Mouse (Mus musculus) forebrain, embryonic 16.5 days (tissue): ENCODE measurements around the gene Klhl5. TPM values are rescaled to one million over a fixed set of nuclear protein-coding genes. Genes with fewer than 3 reads are reported as not detected.
A peak's percentile ranks its signal among the peaks of the same experiment; 100 is the strongest.

Source experiments
- ATAC-seq: fragments of 200-750 bp; cut with Nextera tagmentation; 2 replicates; pipeline ENCODE4 v1.8.0; 2017; ENCODE audit warnings: mild to moderate bottlenecking, moderate library complexity
- H3K27ac ChIP-seq: fragments of 300-500 bp; sonication (generic); 2 replicates; pipeline ENCODE4 v1.5.1; 2014; ENCODE audit warnings: low read length, control low read depth
- H3K27me3 ChIP-seq: fragments of 300-500 bp; sonication (generic); replicated peaks from 2 replicates; pipeline ENCODE4 v1.6.1; 2014; ENCODE audit warnings: low read length; ENCODE audit not compliant: control insufficient read depth, insufficient read depth
- H3K36me3 ChIP-seq: fragments of 300-500 bp; sonication (generic); 2 replicates; pipeline ENCODE4 v1.6.1; 2014; ENCODE audit not compliant: control insufficient read depth, insufficient read depth
- H3K4me1 ChIP-seq: fragments of 300-500 bp; sonication (generic); replicated peaks from 2 replicates; pipeline ENCODE4 v1.6.1; 2014; ENCODE audit warnings: low read length; ENCODE audit not compliant: control insufficient read depth, insufficient read depth
- H3K4me2 ChIP-seq: fragments of 300-500 bp; sonication (generic); 2 replicates; pipeline ENCODE4 v1.6.1; 2014; ENCODE audit warnings: mild to moderate bottlenecking, low read length, control low read depth
- H3K4me3 ChIP-seq: fragments of 300-500 bp; sonication (generic); replicated peaks from 2 replicates; pipeline ENCODE4 v1.5.1; 2014; ENCODE audit warnings: mild to moderate bottlenecking, low read length, control low read depth
- H3K9ac ChIP-seq: fragments of 300-500 bp; sonication (generic); replicated peaks from 2 replicates; pipeline ENCODE4 v1.6.1; 2014; ENCODE audit warnings: low read depth, low read length, control low read depth
- H3K9me3 ChIP-seq: fragments of 300-500 bp; sonication (generic); 2 replicates; pipeline ENCODE4 v1.6.1; 2016; ENCODE audit warnings: low read length; ENCODE audit not compliant: control insufficient read depth
- WGBS: fragments of 180-500 bp; shearing (Covaris S2); extraction: QIAGEN DNeasy Blood & Tissue Kit; methylation state at CpG from one replicate; pipeline ENCODE4 v1.1.7; 2014; 5-methylcytosine and 5-hydroxymethylcytosine counted together
- polyA plus RNA-seq: library from polyadenylated mRNA; unstranded; fragments of >200 nt; fragmentation: Nextera tagmentation; extraction: Ambion mirVana; gene quantifications from 2 replicates; pipeline ENCODE4 v1.2.1, GENCODE M21; 2015

Gene Klhl5
- polyA plus RNA-seq, 1 experiment from 2014 or later = 63.5 TPM

- H3K27ac ChIP-seq = no peak overlapping the region
- H3K4me1 ChIP-seq = peaks cover 2% of the 10 kb centered on the region; the same call in 1 of the 2 replicates
- no peaks in the 10 kb centered on the region for H3K27me3 ChIP-seq
- no peaks in the 10 kb centered on the region for H3K9me3 ChIP-seq
- 98% methylated on average over 6 of the region's 6 CpGs for WGBS
- no peak overlapping the region for H3K4me3 ChIP-seq
- no peak overlapping the region for H3K9ac ChIP-seq
- H3K4me2 ChIP-seq = no peak overlapping the region
- H3K36me3 ChIP-seq = peaks cover 33% of the 10 kb centered on the region
- ATAC-seq = no peak
Measured at GRCm38 (mm10) chr5:65149706-65150105, 42.4 kb downstream of the Klhl5 start.

- H3K27ac ChIP-seq = no peak overlapping the region
- peaks cover 2% of the 10 kb centered on the region; the same call in 1 of the 2 replicates for H3K4me1 ChIP-seq
- no peak for ATAC-seq
- no peak overlapping the region for H3K9ac ChIP-seq
- no peaks in the 10 kb centered on the region for H3K27me3 ChIP-seq
- H3K4me2 ChIP-seq = no peak overlapping the region
- no peak overlapping the region for H3K4me3 ChIP-seq
- H3K36me3 ChIP-seq = peaks cover 30% of the 10 kb centered on the region
- WGBS = 93% methylated on average over 8 of the region's 8 CpGs
- H3K9me3 ChIP-seq = no peaks in the 10 kb centered on the region
Measured at GRCm38 (mm10) chr5:65150376-65150955, 43.1 kb downstream of the Klhl5 start.

- H3K27ac ChIP-seq = no peak overlapping the region
- no peak overlapping the region for H3K4me2 ChIP-seq
- H3K36me3 ChIP-seq = peaks cover 28% of the 10 kb centered on the region
- H3K4me3 ChIP-seq = no peak overlapping the region
- 96% methylated on average over 3 of the region's 3 CpGs for WGBS
- H3K9me3 ChIP-seq = no peaks in the 10 kb centered on the region
- no peak for ATAC-seq
- no peaks in the 10 kb centered on the region for H3K4me1 ChIP-seq
- no peak overlapping the region for H3K9ac ChIP-seq
- no peaks in the 10 kb centered on the region for H3K27me3 ChIP-seq
Measured at GRCm38 (mm10) chr5:65151276-65151675, 43.9 kb downstream of the Klhl5 start.

GRCm38 (mm10) chr5:65151767-65152166 is 44.4 kb downstream of the Klhl5 start:
- Histone ChIP-seq H3K36me3 (peaks cover 29% of the 10 kb centered on the region), H3K27me3 (no peaks in the 10 kb centered on the region), H3K27ac (no peak overlapping the region), H3K4me1 (no peaks in the 10 kb centered on the region), H3K4me2 (no peak overlapping the region), H3K4me3 (no peak overlapping the region), H3K9ac (no peak overlapping the region), H3K9me3 (no peaks in the 10 kb centered on the region)
- ATAC-seq = no peak
- 86% methylated on average over 5 of the region's 5 CpGs for WGBS

GRCm38 (mm10) chr5:65154287-65154686 is 46.9 kb downstream of the Klhl5 start:
- Histone ChIP-seq H3K9me3 (no peaks in the 10 kb centered on the region), H3K4me3 (no peak overlapping the region), H3K4me2 (no peak overlapping the region), H3K4me1 (no peaks in the 10 kb centered on the region), H3K36me3 (peaks cover 14% of the 10 kb centered on the region), H3K27ac (no peak overlapping the region), H3K27me3 (no peaks in the 10 kb centered on the region), H3K9ac (no peak overlapping the region)
- ATAC-seq = no peak
- WGBS = 91% methylated on average over 6 of the region's 6 CpGs

GRCm38 (mm10) chr5:65156853-65157252 is 49.5 kb downstream of the Klhl5 start:
- H3K27ac ChIP-seq = no peak overlapping the region
- H3K36me3 ChIP-seq = peaks cover 14% of the 10 kb centered on the region
- H3K27me3 ChIP-seq = no peaks in the 10 kb centered on the region
- H3K9ac ChIP-seq = no peak overlapping the region
- ATAC-seq = no peak
- 66% methylated on average over 2 of the region's 2 CpGs for WGBS
- H3K4me3 ChIP-seq = no peak overlapping the region
- H3K4me1 ChIP-seq = no peaks in the 10 kb centered on the region
- H3K4me2 ChIP-seq = no peak overlapping the region
- H3K9me3 ChIP-seq = no peaks in the 10 kb centered on the region

GRCm38 (mm10) chr5:65157412-65158381 is 50.4 kb downstream of the Klhl5 start:
- Histone ChIP-seq H3K27ac (no peak overlapping the region; the same call in 1 of the 2 replicates), H3K9me3 (no peaks in the 10 kb centered on the region), H3K27me3 (no peaks in the 10 kb centered on the region), H3K4me1 (no peaks in the 10 kb centered on the region), H3K4me3 (no peak overlapping the region), H3K4me2 (no peak overlapping the region), H3K9ac (no peak overlapping the region), H3K36me3 (peaks cover 11% of the 10 kb centered on the region)
- ATAC-seq = no peak
- WGBS = 80% methylated on average over 22 of the region's 22 CpGs

GRCm38 (mm10) chr5:65158696-65159305 is 51.5 kb downstream of the Klhl5 start:
- H3K36me3 ChIP-seq = peaks cover 15% of the 10 kb centered on the region
- H3K4me2 ChIP-seq = no peak overlapping the region
- H3K27ac ChIP-seq = no peak overlapping the region
- 0 out of 2 replicates have a peak, but pooled peaks have one; percentile 5 for ATAC-seq
- H3K4me3 ChIP-seq = no peak overlapping the region
- H3K4me1 ChIP-seq = no peaks in the 10 kb centered on the region
- H3K27me3 ChIP-seq = no peaks in the 10 kb centered on the region
- H3K9ac ChIP-seq = no peak overlapping the region
- no peaks in the 10 kb centered on the region for H3K9me3 ChIP-seq
- WGBS = 87% methylated on average over 20 of the region's 20 CpGs

- WGBS = 90% methylated on average over 5 of the region's 5 CpGs
- no peaks in the 10 kb centered on the region for H3K4me1 ChIP-seq
- no peak overlapping the region for H3K4me2 ChIP-seq
- H3K4me3 ChIP-seq = no peak overlapping the region
- no peaks in the 10 kb centered on the region for H3K27me3 ChIP-seq
- no peak overlapping the region for H3K9ac ChIP-seq
- no peaks in the 10 kb centered on the region for H3K9me3 ChIP-seq
- no peak overlapping the region for H3K27ac ChIP-seq
- no peak for ATAC-seq
- peaks cover 22% of the 10 kb centered on the region for H3K36me3 ChIP-seq
Measured at GRCm38 (mm10) chr5:65163001-65163400, 55.7 kb downstream of the Klhl5 start.
